Mouse (Mus musculus) small intestine, adult 2 months (tissue): ENCODE data around the gene Cdk12.

Experiments
- CTCF ChIP-seq: fragments of 200-500 bp; IDR thresholded peaks from 2 replicates; pipeline ENCODE4 v1.5.1; 2012; ENCODE audit warnings: low read depth, mild to moderate bottlenecking, control low read depth, inconsistent platforms, low read length, moderate library complexity, mixed read lengths; ENCODE audit not compliant: insufficient replicate concordance, insufficient read length; ENCODE audit errors: extremely low read depth
- POLR2A ChIP-seq: fragments of 200-500 bp; IDR thresholded peaks from 2 replicates; pipeline ENCODE4 v1.6.1; 2012; ENCODE audit warnings: low read depth, mild to moderate bottlenecking, control low read depth, inconsistent platforms, low read length, moderate library complexity

- TF ChIP-seq POLR2A (no peak), CTCF (no peak)
These were observed 12.0 kb upstream of the Cdk12 start for GRCm38 (mm10) chr11:98190820-98191219.
